Mouse (Mus musculus): ENCODE data around the gene Ifitm6. TPM values are rescaled to one million over a fixed set of nuclear protein-coding genes. Genes with fewer than 3 reads are reported as not detected.
A peak's percentile ranks its signal among the peaks of the same experiment; 100 is the strongest.

Ifitm6 gene
- polyA plus RNA-seq, 1 experiment from 2014 or later, result 0.57 TPM

- H3K9ac ChIP-seq (replicated peaks; ENCODE audit: low read depth, low read length), result no peak overlapping the region
- WGBS, result 93% methylated on average over 1 of the region's 1 CpGs
- H3K4me3 ChIP-seq (replicated peaks; ENCODE audit: low read length), result no peak overlapping the region
- no peak for ATAC-seq
- H3K4me2 ChIP-seq (ENCODE audit: low read length), result no peak overlapping the region
- H3K4me1 ChIP-seq (replicated peaks; ENCODE audit: control insufficient read depth, insufficient read depth, low read length), result peaks cover 17% of the 10 kb centered on the region
- no peaks in the 10 kb centered on the region for H3K27me3 ChIP-seq (replicated peaks; ENCODE audit: control insufficient read depth, insufficient read depth, low read length)
- no peak overlapping the region for H3K27ac ChIP-seq (ENCODE audit: low read length)
- no peaks in the 10 kb centered on the region for H3K36me3 ChIP-seq (ENCODE audit: control insufficient read depth, insufficient read depth)
- H3K9me3 ChIP-seq (ENCODE audit: control insufficient read depth, low read length), result no peaks in the 10 kb centered on the region
Measured at GRCm38 (mm10) chr7:141057541-141057940, 39.8 kb upstream of the Ifitm6 start.

GRCm38 (mm10) chr7:141056976-141057375 lies 39.3 kb upstream of the Ifitm6 start:
- Histone ChIP-seq H3K27me3 (replicated peaks; ENCODE audit: control insufficient read depth, insufficient read depth, low read length) (no peaks in the 10 kb centered on the region), H3K27ac (ENCODE audit: low read length) (no peak overlapping the region), H3K4me1 (replicated peaks; ENCODE audit: control insufficient read depth, insufficient read depth, low read length) (peaks cover 11% of the 10 kb centered on the region), H3K9me3 (ENCODE audit: control insufficient read depth, low read length) (no peaks in the 10 kb centered on the region), H3K4me2 (ENCODE audit: low read length) (no peak overlapping the region), H3K4me3 (replicated peaks; ENCODE audit: low read length) (no peak overlapping the region), H3K9ac (replicated peaks; ENCODE audit: low read depth, low read length) (no peak overlapping the region), H3K36me3 (ENCODE audit: control insufficient read depth, insufficient read depth) (no peaks in the 10 kb centered on the region)
- ATAC-seq, result no peak
- 88% methylated on average over 6 of the region's 6 CpGs for WGBS

GRCm38 (mm10) chr7:141055785-141056184 lies 38.1 kb upstream of the Ifitm6 start:
- Histone ChIP-seq H3K27ac (ENCODE audit: low read length) (no peak overlapping the region), H3K27me3 (replicated peaks; ENCODE audit: control insufficient read depth, insufficient read depth, low read length) (no peaks in the 10 kb centered on the region), H3K36me3 (ENCODE audit: control insufficient read depth, insufficient read depth) (no peaks in the 10 kb centered on the region), H3K9ac (replicated peaks; ENCODE audit: low read depth, low read length) (no peak overlapping the region), H3K4me1 (replicated peaks; ENCODE audit: control insufficient read depth, insufficient read depth, low read length) (peaks cover 5% of the 10 kb centered on the region), H3K9me3 (ENCODE audit: control insufficient read depth, low read length) (no peaks in the 10 kb centered on the region), H3K4me2 (ENCODE audit: low read length) (no peak overlapping the region), H3K4me3 (replicated peaks; ENCODE audit: low read length) (no peak overlapping the region)
- 80% methylated on average over 4 of the region's 4 CpGs for WGBS
- no peak for ATAC-seq

- Histone ChIP-seq H3K4me3 (replicated peaks; ENCODE audit: low read length) (no peak overlapping the region), H3K4me2 (ENCODE audit: low read length) (no peak overlapping the region), H3K27ac (ENCODE audit: low read length) (no peak overlapping the region), H3K9me3 (ENCODE audit: control insufficient read depth, low read length) (no peaks in the 10 kb centered on the region), H3K27me3 (replicated peaks; ENCODE audit: control insufficient read depth, insufficient read depth, low read length) (no peaks in the 10 kb centered on the region), H3K4me1 (replicated peaks; ENCODE audit: control insufficient read depth, insufficient read depth, low read length) (peaks cover 7% of the 10 kb centered on the region), H3K9ac (replicated peaks; ENCODE audit: low read depth, low read length) (no peak overlapping the region), H3K36me3 (ENCODE audit: control insufficient read depth, insufficient read depth) (no peaks in the 10 kb centered on the region)
- 91% methylated on average over 2 of the region's 2 CpGs for WGBS
- no peak for ATAC-seq
Measured at GRCm38 (mm10) chr7:141052421-141052820, 34.7 kb upstream of the Ifitm6 start.

- H3K36me3 ChIP-seq (ENCODE audit: control insufficient read depth, insufficient read depth), result no peaks in the 10 kb centered on the region
- peaks cover 10% of the 10 kb centered on the region for H3K4me1 ChIP-seq (replicated peaks; ENCODE audit: control insufficient read depth, insufficient read depth, low read length)
- no peak overlapping the region for H3K4me3 ChIP-seq (replicated peaks; ENCODE audit: low read length)
- H3K4me2 ChIP-seq (ENCODE audit: low read length), result no peak overlapping the region
- H3K9ac ChIP-seq (replicated peaks; ENCODE audit: low read depth, low read length), result no peak overlapping the region
- 92% methylated on average over 4 of the region's 4 CpGs for WGBS
- ATAC-seq, result no peak
- no peak overlapping the region for H3K27ac ChIP-seq (ENCODE audit: low read length)
- no peaks in the 10 kb centered on the region for H3K9me3 ChIP-seq (ENCODE audit: control insufficient read depth, low read length)
- H3K27me3 ChIP-seq (replicated peaks; ENCODE audit: control insufficient read depth, insufficient read depth, low read length), result no peaks in the 10 kb centered on the region
Measured at GRCm38 (mm10) chr7:141052016-141052415, 34.3 kb upstream of the Ifitm6 start.

GRCm38 (mm10) chr7:141051060-141051685 lies 33.4 kb upstream of the Ifitm6 start:
- Histone ChIP-seq H3K27me3 (replicated peaks; ENCODE audit: control insufficient read depth, insufficient read depth, low read length) (no peaks in the 10 kb centered on the region), H3K4me2 (ENCODE audit: low read length) (no peak overlapping the region), H3K9me3 (ENCODE audit: control insufficient read depth, low read length) (no peaks in the 10 kb centered on the region), H3K4me3 (replicated peaks; ENCODE audit: low read length) (no peak overlapping the region), H3K4me1 (replicated peaks; ENCODE audit: control insufficient read depth, insufficient read depth, low read length) (peaks cover 10% of the 10 kb centered on the region), H3K36me3 (ENCODE audit: control insufficient read depth, insufficient read depth) (no peaks in the 10 kb centered on the region), H3K27ac (ENCODE audit: low read length) (no peak overlapping the region), H3K9ac (replicated peaks; ENCODE audit: low read depth, low read length) (no peak overlapping the region)
- WGBS, result 76% methylated on average over 17 of the region's 17 CpGs
- no peak for ATAC-seq

- WGBS, result 86% methylated on average over 2 of the region's 2 CpGs
- no peaks in the 10 kb centered on the region for H3K9me3 ChIP-seq (ENCODE audit: control insufficient read depth, low read length)
- no peak overlapping the region for H3K4me3 ChIP-seq (replicated peaks; ENCODE audit: low read length)
- no peak overlapping the region for H3K4me2 ChIP-seq (ENCODE audit: low read length)
- peaks cover 10% of the 10 kb centered on the region for H3K4me1 ChIP-seq (replicated peaks; ENCODE audit: control insufficient read depth, insufficient read depth, low read length)
- H3K27me3 ChIP-seq (replicated peaks; ENCODE audit: control insufficient read depth, insufficient read depth, low read length), result no peaks in the 10 kb centered on the region
- H3K36me3 ChIP-seq (ENCODE audit: control insufficient read depth, insufficient read depth), result no peaks in the 10 kb centered on the region
- no peak overlapping the region for H3K9ac ChIP-seq (replicated peaks; ENCODE audit: low read depth, low read length)
- no peak for ATAC-seq
- H3K27ac ChIP-seq (ENCODE audit: low read length), result no peak overlapping the region
Measured at GRCm38 (mm10) chr7:141049326-141049725, 31.6 kb upstream of the Ifitm6 start.

- peak; percentile 92 for ATAC-seq
- 10% methylated on average over 21 of the region's 21 CpGs for WGBS
- H3K27ac ChIP-seq (ENCODE audit: low read length), result peak overlapping the region; percentile 80; the same call in 1 of the 2 replicates
Measured at GRCm38 (mm10) chr7:141048226-141049218, 30.8 kb upstream of the Ifitm6 start.

GRCm38 (mm10) chr7:141047581-141048225 lies 30.0 kb upstream of the Ifitm6 start:
- WGBS, result 10% methylated on average over 16 of the region's 19 CpGs
- H3K27me3 ChIP-seq (replicated peaks; ENCODE audit: control insufficient read depth, insufficient read depth, low read length), result no peaks in the 10 kb centered on the region
- peak overlapping the region; percentile 94 for H3K4me2 ChIP-seq (ENCODE audit: low read length)
- no peaks in the 10 kb centered on the region for H3K9me3 ChIP-seq (ENCODE audit: control insufficient read depth, low read length)
- peak; percentile 90 for ATAC-seq
- peak overlapping the region; percentile 64 for H3K9ac ChIP-seq (replicated peaks; ENCODE audit: low read depth, low read length)
- H3K4me3 ChIP-seq (replicated peaks; ENCODE audit: low read length), result peak overlapping the region; percentile 49
- H3K4me1 ChIP-seq (replicated peaks; ENCODE audit: control insufficient read depth, insufficient read depth, low read length), result peaks cover 10% of the 10 kb centered on the region
- H3K27ac ChIP-seq (ENCODE audit: low read length), result peak overlapping the region; percentile 80; the same call in 1 of the 2 replicates
- H3K36me3 ChIP-seq (ENCODE audit: control insufficient read depth, insufficient read depth), result no peaks in the 10 kb centered on the region

More at GRCm38 (mm10) chr7:141048226-141049218, 30.8 kb upstream of the Ifitm6 start:
- H3K4me1 ChIP-seq (replicated peaks; ENCODE audit: control insufficient read depth, insufficient read depth, low read length), result peaks cover 10% of the 10 kb centered on the region
- no peaks in the 10 kb centered on the region for H3K36me3 ChIP-seq (ENCODE audit: control insufficient read depth, insufficient read depth)
- H3K4me2 ChIP-seq (ENCODE audit: low read length), result peak overlapping the region; percentile 94
- peak overlapping the region; percentile 64 for H3K9ac ChIP-seq (replicated peaks; ENCODE audit: low read depth, low read length)
- no peaks in the 10 kb centered on the region for H3K27me3 ChIP-seq (replicated peaks; ENCODE audit: control insufficient read depth, insufficient read depth, low read length)
- H3K4me3 ChIP-seq (replicated peaks; ENCODE audit: low read length), result peak overlapping the region; percentile 49
- no peaks in the 10 kb centered on the region for H3K9me3 ChIP-seq (ENCODE audit: control insufficient read depth, low read length)
